Mouse (Mus musculus): ENCODE measurements around the gene Mpped2.

The Mpped2 gene

GRCm38 (mm10) chr2:106856361-106856961 lies 163.4 kb downstream of the Mpped2 start:
- DNase-seq (ENCODE audit: low read depth), result no peak

- no peak for DNase-seq (ENCODE audit: low read depth)
These were observed 164.2 kb downstream of the Mpped2 start for GRCm38 (mm10) chr2:106857258-106857657.

GRCm38 (mm10) chr2:106857711-106858110 lies 164.6 kb downstream of the Mpped2 start:
- no peak for DNase-seq (ENCODE audit: low read depth)

GRCm38 (mm10) chr2:106860856-106861679 lies 168.0 kb downstream of the Mpped2 start:
- no peak for DNase-seq (ENCODE audit: low read depth)

GRCm38 (mm10) chr2:106863050-106863653 lies 170.1 kb downstream of the Mpped2 start:
- no peak for DNase-seq (ENCODE audit: low read depth)

GRCm38 (mm10) chr2:106865148-106865786 lies 172.2 kb downstream of the Mpped2 start:
- no peak for DNase-seq (ENCODE audit: low read depth)

GRCm38 (mm10) chr2:106866303-106866702 lies 173.2 kb downstream of the Mpped2 start:
- no peak for DNase-seq (ENCODE audit: low read depth)

- DNase-seq (ENCODE audit: low read depth), result no peak
These were observed 177.8 kb downstream of the Mpped2 start for GRCm38 (mm10) chr2:106870886-106871285.

GRCm38 (mm10) chr2:106873166-106873565 lies 180.1 kb downstream of the Mpped2 start:
- DNase-seq (ENCODE audit: low read depth), result no peak

- DNase-seq (ENCODE audit: low read depth), result no peak
These were observed 190.3 kb downstream of the Mpped2 start for GRCm38 (mm10) chr2:106883390-106883789.

GRCm38 (mm10) chr2:106888174-106888573 lies 195.1 kb downstream of the Mpped2 start:
- DNase-seq (ENCODE audit: low read depth), result no peak

- DNase-seq (ENCODE audit: low read depth), result peak; percentile 10
These were observed 196.4 kb downstream of the Mpped2 start for GRCm38 (mm10) chr2:106889297-106890000.

GRCm38 (mm10) chr2:106893376-106893775 lies 200.3 kb downstream of the Mpped2 start:
- DNase-seq (ENCODE audit: low read depth), result no peak

- DNase-seq (ENCODE audit: low read depth), result no peak
These were observed 202.4 kb downstream of the Mpped2 start for GRCm38 (mm10) chr2:106895326-106896023.

GRCm38 (mm10) chr2:106896024-106896384 lies 202.9 kb downstream of the Mpped2 start:
- DNase-seq (ENCODE audit: low read depth), result no peak

- no peak for DNase-seq (ENCODE audit: low read depth)
These were observed 218.9 kb downstream of the Mpped2 start for GRCm38 (mm10) chr2:106911951-106912480.

Data from fibroblast of lung, adult 2 months (primary cell).